Mouse (Mus musculus): ENCODE measurements around the gene Soat1.
"Not testable (repeated sequence)": the region's sequence is repeated elsewhere in the genome, so short reads cannot be mapped to it uniquely, and the experiment has no call there.

The Soat1 gene

GRCm38 (mm10) chr1:156473961-156474503, at the start of gene Soat1:
Soat1 (minus strand) TSS chr1:156474331.
- Histone ChIP-seq H3K4me3 (replicated peaks; ENCODE audit: low read length) (peak within 1 kb of the TSS; percentile 92), H3K9me3 (ENCODE audit: low read length) (no peaks in the 10 kb centered on the region), H3K4me1 (replicated peaks; ENCODE audit: low read depth, low read length) (peaks cover 26% of the 10 kb centered on the region), H3K27me3 (ENCODE audit: insufficient read depth, low read length) (peaks cover 14% of the 10 kb centered on the region), H3K36me3 (ENCODE audit: insufficient read depth, low read length) (no peaks in the 10 kb centered on the region; the same call in 1 of the 2 replicates)
- TF ChIP-seq POU5F1 (IDR thresholded peaks at IDR 0.05; ENCODE audit: borderline replicate concordance, low read length) (no peak), CTCF (conservative IDR thresholded peaks at IDR 0.05; ENCODE audit: low read length) (no peak), NANOG (IDR thresholded peaks at IDR 0.05; ENCODE audit: borderline replicate concordance, low read length) (no peak)

GRCm38 (mm10) chr1:156523842-156524241, 49.7 kb upstream of the Soat1 start, which contains the start of gene Gm10031:
Gm10031 (plus strand) TSS chr1:156524012.
- not testable (repeated sequence) for H3K4me3 ChIP-seq (replicated peaks; ENCODE audit: low read length); H3K4me1 ChIP-seq (replicated peaks; ENCODE audit: low read depth, low read length); H3K36me3 ChIP-seq (ENCODE audit: insufficient read depth, low read length); H3K27me3 ChIP-seq (ENCODE audit: insufficient read depth, low read length)
- peaks cover 29% of the 10 kb centered on the region for H3K9me3 ChIP-seq (ENCODE audit: low read length)

- no peak for TF ChIP-seq POU5F1 (IDR thresholded peaks at IDR 0.05; ENCODE audit: borderline replicate concordance, low read length)
- TF ChIP-seq NANOG (IDR thresholded peaks at IDR 0.05; ENCODE audit: borderline replicate concordance, low read length), result no peak
- TF ChIP-seq CTCF (conservative IDR thresholded peaks at IDR 0.05; ENCODE audit: low read length), result no peak
- no peak overlapping the region for H3K4me3 ChIP-seq (replicated peaks; ENCODE audit: low read length)
- H3K4me1 ChIP-seq (replicated peaks; ENCODE audit: low read depth, low read length), result no peaks in the 10 kb centered on the region
- peaks cover 17% of the 10 kb centered on the region for H3K9me3 ChIP-seq (ENCODE audit: low read length)
- no peaks in the 10 kb centered on the region for H3K27me3 ChIP-seq (ENCODE audit: insufficient read depth, low read length)
- H3K36me3 ChIP-seq (ENCODE audit: insufficient read depth, low read length), result no peaks in the 10 kb centered on the region
Observed at GRCm38 (mm10) chr1:156521796-156522517, 47.8 kb upstream of the Soat1 start.

- Histone ChIP-seq H3K27me3 (ENCODE audit: insufficient read depth, low read length) (no peaks in the 10 kb centered on the region), H3K36me3 (ENCODE audit: insufficient read depth, low read length) (no peaks in the 10 kb centered on the region), H3K4me1 (replicated peaks; ENCODE audit: low read depth, low read length) (no peaks in the 10 kb centered on the region), H3K9me3 (ENCODE audit: low read length) (peaks cover 14% of the 10 kb centered on the region), H3K4me3 (replicated peaks; ENCODE audit: low read length) (no peak overlapping the region)
- TF ChIP-seq NANOG (IDR thresholded peaks at IDR 0.05; ENCODE audit: borderline replicate concordance, low read length) (no peak), POU5F1 (IDR thresholded peaks at IDR 0.05; ENCODE audit: borderline replicate concordance, low read length) (no peak), CTCF (conservative IDR thresholded peaks at IDR 0.05; ENCODE audit: low read length) (no peak)
Observed at GRCm38 (mm10) chr1:156520136-156520780, 46.1 kb upstream of the Soat1 start.

GRCm38 (mm10) chr1:156507753-156508152, 33.6 kb upstream of the Soat1 start:
- no peaks in the 10 kb centered on the region for H3K4me1 ChIP-seq (replicated peaks; ENCODE audit: low read depth, low read length)
- H3K4me3 ChIP-seq (replicated peaks; ENCODE audit: low read length), result no peak overlapping the region
- TF ChIP-seq NANOG (IDR thresholded peaks at IDR 0.05; ENCODE audit: borderline replicate concordance, low read length) (no peak), POU5F1 (IDR thresholded peaks at IDR 0.05; ENCODE audit: borderline replicate concordance, low read length) (no peak), CTCF (conservative IDR thresholded peaks at IDR 0.05; ENCODE audit: low read length) (no peak)

GRCm38 (mm10) chr1:156505901-156506300, 31.8 kb upstream of the Soat1 start:
- no peak for TF ChIP-seq NANOG (IDR thresholded peaks at IDR 0.05; ENCODE audit: borderline replicate concordance, low read length)
- no peak for TF ChIP-seq CTCF (conservative IDR thresholded peaks at IDR 0.05; ENCODE audit: low read length)
- TF ChIP-seq POU5F1 (IDR thresholded peaks at IDR 0.05; ENCODE audit: borderline replicate concordance, low read length), result no peak
- no peaks in the 10 kb centered on the region for H3K36me3 ChIP-seq (ENCODE audit: insufficient read depth, low read length)
- no peak overlapping the region for H3K4me3 ChIP-seq (replicated peaks; ENCODE audit: low read length)
- H3K4me1 ChIP-seq (replicated peaks; ENCODE audit: low read depth, low read length), result no peaks in the 10 kb centered on the region
- H3K9me3 ChIP-seq (ENCODE audit: low read length), result no peaks in the 10 kb centered on the region
- H3K27me3 ChIP-seq (ENCODE audit: insufficient read depth, low read length), result no peaks in the 10 kb centered on the region

More at GRCm38 (mm10) chr1:156507753-156508152, 33.6 kb upstream of the Soat1 start:
- H3K9me3 ChIP-seq (ENCODE audit: low read length), result no peaks in the 10 kb centered on the region
- no peaks in the 10 kb centered on the region for H3K27me3 ChIP-seq (ENCODE audit: insufficient read depth, low read length)
- no peaks in the 10 kb centered on the region for H3K36me3 ChIP-seq (ENCODE audit: insufficient read depth, low read length)

- no peak overlapping the region for H3K4me3 ChIP-seq (replicated peaks; ENCODE audit: low read length)
- no peak for TF ChIP-seq NANOG (IDR thresholded peaks at IDR 0.05; ENCODE audit: borderline replicate concordance, low read length)
- TF ChIP-seq POU5F1 (IDR thresholded peaks at IDR 0.05; ENCODE audit: borderline replicate concordance, low read length), result no peak
- peak; percentile 73 for TF ChIP-seq CTCF (conservative IDR thresholded peaks at IDR 0.05; ENCODE audit: low read length)
- no peaks in the 10 kb centered on the region for H3K4me1 ChIP-seq (replicated peaks; ENCODE audit: low read depth, low read length)
- H3K9me3 ChIP-seq (ENCODE audit: low read length), result no peaks in the 10 kb centered on the region
- no peaks in the 10 kb centered on the region for H3K36me3 ChIP-seq (ENCODE audit: insufficient read depth, low read length)
- H3K27me3 ChIP-seq (ENCODE audit: insufficient read depth, low read length), result no peaks in the 10 kb centered on the region
Observed at GRCm38 (mm10) chr1:156504945-156505523, 30.9 kb upstream of the Soat1 start.

- H3K27me3 ChIP-seq (ENCODE audit: insufficient read depth, low read length), result no peaks in the 10 kb centered on the region
Observed at GRCm38 (mm10) chr1:156496910-156497309, 22.8 kb upstream of the Soat1 start.

More at GRCm38 (mm10) chr1:156496910-156497309, 22.8 kb upstream of the Soat1 start:
- H3K36me3 ChIP-seq (ENCODE audit: insufficient read depth, low read length), result no peaks in the 10 kb centered on the region
- H3K9me3 ChIP-seq (ENCODE audit: low read length), result no peaks in the 10 kb centered on the region
- TF ChIP-seq NANOG (IDR thresholded peaks at IDR 0.05; ENCODE audit: borderline replicate concordance, low read length), result no peak
- H3K4me1 ChIP-seq (replicated peaks; ENCODE audit: low read depth, low read length), result no peaks in the 10 kb centered on the region
- H3K4me3 ChIP-seq (replicated peaks; ENCODE audit: low read length), result no peak overlapping the region

Data from E14TG2a.4 (cell line).